Mouse (Mus musculus) embryonic stem cell, embryonic (primary cell): ENCODE data around the gene Krtap3-1.
"Not testable (repeated sequence)": the region's sequence is repeated elsewhere in the genome, so short reads cannot be mapped to it uniquely, and the experiment has no call there.

Experiments used
- CTCF ChIA-PET, 4 experiments: fragments of 300-600 bp in 2 of 4; fragments of 350-600 bp in 2 of 4; sonication (Branson Sonifier 250); formaldehyde crosslinking; loops; one replicate each; lab custom pipeline; 2022; ENCODE audit warnings: inconsistent platforms in 2 of 4; lab: Charles Lee
- POLR2A ChIA-PET, 4 experiments: fragments of 300-600 bp in 2 of 4; fragments of 350-600 bp in 2 of 4; sonication (Branson Sonifier 250); formaldehyde crosslinking; loops; one replicate each; lab custom pipeline; 2022; ENCODE audit warnings: antibody characterized with exemption in 4 of 4, inconsistent platforms in 1 of 4; lab: Charles Lee

Gene Krtap3-1

GRCm38 (mm10) chr11:99566530-99566929, at the start of gene Krtap3-1:
TSS of gene Krtap3-1 (minus strand) at chr11:99566630.
- ChIA-PET POLR2A (no interaction called here), CTCF (interaction anchor here in 1 of 4 experiments (1.2 kb wide), 1 partner anchor 8 kb away, joined by 5 read pairs; no protein-coding TSS in a partner anchor)

GRCm38 (mm10) chr11:99614796-99615363, 48.5 kb upstream of the Krtap3-1 start, which contains the start of gene Krtap2-4:
TSS of gene Krtap2-4 (minus strand) at chr11:99614846.
- POLR2A ChIA-PET, result no interaction called here
- CTCF ChIA-PET, result no interaction called here

- POLR2A ChIA-PET, CTCF ChIA-PET: not testable (repeated sequence)
These were observed 43.7 kb upstream of the Krtap3-1 start, which contains the start of gene Gm11937 for GRCm38 (mm10) chr11:99610089-99610488. TSS of gene Gm11937 (minus strand) at chr11:99610189.

- POLR2A ChIA-PET, result no interaction called here
- CTCF ChIA-PET, result no interaction called here
These were observed 42.7 kb upstream of the Krtap3-1 start for GRCm38 (mm10) chr11:99609126-99609525.

- CTCF ChIA-PET, result interaction anchor here in 1 of 4 experiments (1.1 kb wide), 1 partner anchor 29 kb away, joined by 3 read pairs; no protein-coding TSS in a partner anchor
- POLR2A ChIA-PET, result not testable (repeated sequence)
These were observed 36.8 kb upstream of the Krtap3-1 start, which contains the start of gene Gm11938 for GRCm38 (mm10) chr11:99603208-99603607. TSS of gene Gm11938 (minus strand) at chr11:99603308.

- CTCF ChIA-PET, result interaction anchor here in 2 of 4 experiments (0.5 to 0.8 kb wide), 2 partner anchors 23 to 24 kb away, joined by 3 to 5 read pairs; no protein-coding TSS in a partner anchor
- POLR2A ChIA-PET, result not testable (repeated sequence)
These were observed 31.3 kb upstream of the Krtap3-1 start, which contains the start of gene Krtap9-3 for GRCm38 (mm10) chr11:99597742-99598141. TSS of gene Krtap9-3 (minus strand) at chr11:99598105.

GRCm38 (mm10) chr11:99590981-99591380, 24.6 kb upstream of the Krtap3-1 start, which contains the start of gene Krtap1-3:
TSS of gene Krtap1-3 (minus strand) at chr11:99591339.
- ChIA-PET CTCF (interaction anchor here in 2 of 4 experiments (0.5 to 2.1 kb wide), 2 partner anchors 17 kb away, joined by 7 to 9 read pairs; no protein-coding TSS in a partner anchor), POLR2A (no interaction called here)

GRCm38 (mm10) chr11:99585096-99585495, 18.7 kb upstream of the Krtap3-1 start:
- ChIA-PET CTCF (interaction anchor here in 2 of 4 experiments (0.6 to 0.7 kb wide), 2 partner anchors 11 to 435 kb away, joined by 3 read pairs; no protein-coding TSS in a partner anchor), POLR2A (no interaction called here)

GRCm38 (mm10) chr11:99583245-99583704, 16.8 kb upstream of the Krtap3-1 start, which contains the start of gene Krtap1-4:
TSS of gene Krtap1-4 (minus strand) at chr11:99583654.
- ChIA-PET POLR2A (no interaction called here), CTCF (interaction anchor here in 1 of 4 experiments (1.4 kb wide), 1 partner anchor 10 kb away, joined by 3 read pairs; no protein-coding TSS in a partner anchor)

- ChIA-PET POLR2A (no interaction called here), CTCF (no interaction called here)
These were observed 15.1 kb upstream of the Krtap3-1 start for GRCm38 (mm10) chr11:99581564-99581963.

GRCm38 (mm10) chr11:99581051-99581450, 14.6 kb upstream of the Krtap3-1 start:
- ChIA-PET CTCF (no interaction called here), POLR2A (no interaction called here)

- POLR2A ChIA-PET, result no interaction called here
- CTCF ChIA-PET, result no interaction called here
These were observed 14.2 kb upstream of the Krtap3-1 start, which contains the start of gene Krtap1-5 for GRCm38 (mm10) chr11:99580636-99581035. TSS of gene Krtap1-5 (minus strand) at chr11:99581016.

- CTCF ChIA-PET, result interaction anchor here (0.5 to 1.4 kb wide), 19 partner anchors 8 to 615 kb away, joined by 3 to 9 read pairs (median 4); partner anchors contain the start of genes Krtap9-3 (in 2 of the 4), Gm11938 (in 1 of the 4), Krtap1-3 (in 1 of the 4) and Krtap1-4 (in 1 of the 4)
- POLR2A ChIA-PET, result interaction anchor here in 1 of 4 experiments (0.7 kb wide), 1 partner anchor 648 kb away, joined by 4 read pairs; no protein-coding TSS in a partner anchor
These were observed 7.7 kb upstream of the Krtap3-1 start for GRCm38 (mm10) chr11:99574106-99574505.

GRCm38 (mm10) chr11:99573164-99573563, 6.7 kb upstream of the Krtap3-1 start:
- POLR2A ChIA-PET, result no interaction called here
- CTCF ChIA-PET, result interaction anchor here in 1 of 4 experiments (0.7 to 1.0 kb wide), 2 partner anchors 109 to 182 kb away, joined by 6 to 7 read pairs; no protein-coding TSS in a partner anchor

GRCm38 (mm10) chr11:99562580-99562979, 3.9 kb downstream of the Krtap3-1 start:
- POLR2A ChIA-PET, result no interaction called here
- CTCF ChIA-PET, result interaction anchor here in 1 of 4 experiments (0.5 kb wide), 1 partner anchor 51 kb away, joined by 5 read pairs; no protein-coding TSS in a partner anchor

GRCm38 (mm10) chr11:99559366-99559765, 7.1 kb downstream of the Krtap3-1 start, which contains the start of gene Gm11939:
TSS of gene Gm11939 (minus strand) at chr11:99559466.
- CTCF ChIA-PET, result no interaction called here

GRCm38 (mm10) chr11:99557976-99558745, 8.3 kb downstream of the Krtap3-1 start:
- POLR2A ChIA-PET, result interaction anchor here (0.5 to 0.8 kb wide), 4 partner anchors 17 to 762 kb away, joined by 3 read pairs; no protein-coding TSS in a partner anchor
- CTCF ChIA-PET, result interaction anchor here in 2 of 4 experiments (0.6 to 0.7 kb wide), 2 partner anchors 15 to 16 kb away, joined by 3 to 6 read pairs; no protein-coding TSS in a partner anchor

More at GRCm38 (mm10) chr11:99559366-99559765, 7.1 kb downstream of the Krtap3-1 start, which contains the start of gene Gm11939:
- POLR2A ChIA-PET, result no interaction called here

GRCm38 (mm10) chr11:99556753-99557152, 9.7 kb downstream of the Krtap3-1 start, which contains the start of gene Krtap3-2:
TSS of gene Krtap3-2 (minus strand) at chr11:99556853.
- ChIA-PET CTCF (interaction anchor here in 1 of 4 experiments (0.7 kb wide), 1 partner anchor 1627 kb away, joined by 3 read pairs; no protein-coding TSS in a partner anchor), POLR2A (no interaction called here)
